ENCODE assay signal across 9 mouse cellular contexts in genomic region chr7:27653681-27654437, GRCm38 (mm10). TPM values are rescaled to one million over a fixed set of nuclear protein-coding genes. Genes with fewer than 3 reads are reported as not detected.
A peak's percentile ranks its signal among the peaks of the same experiment; 100 is the strongest.
DNase-seq lines count a peak whose midpoint lies in the region; ATAC-seq and TF ChIP-seq lines count a peak whose summit lies in the region.
"Had no signal": no experiment of that assay in that cellular context is flagged by ENCODE, and none has a peak within 500 bp of the region (broad histone marks: within the 10 kb centered on the region; RNA-seq: fewer than 3 reads in every experiment).

Gene Ttc9b, plus strand, starts transcription at chr7:27653915.

- peak within 1 kb of the TSS; percentile 41 for H3K4me2 ChIP-seq in lung, embryonic 16.5 days (ENCODE audit: low read depth, low read length)
- peak within 1 kb of the TSS; percentile 72 for H3K4me2 ChIP-seq in forebrain, postnatal 0 days (ENCODE audit: low read depth)
- peak within 1 kb of the TSS; percentile 45 for H3K4me2 ChIP-seq in intestine, embryonic 16.5 days (ENCODE audit: low read depth, low read length)
- peak within 1 kb of the TSS; percentile 65 for H3K4me2 ChIP-seq in neural tube, embryonic 11.5 days (ENCODE audit: low read depth)

- no peaks in the 10 kb centered on the region for H3K9me3 ChIP-seq in lung, embryonic 16.5 days (ENCODE audit: control insufficient read depth, low read length)
- H3K9me3 ChIP-seq in forebrain, postnatal 0 days (ENCODE audit: low read length): no peaks in the 10 kb centered on the region
- no peaks in the 10 kb centered on the region for H3K9me3 ChIP-seq in intestine, embryonic 16.5 days (ENCODE audit: control insufficient read depth, low read length)
- H3K9me3 ChIP-seq in limb, embryonic 10.5 days (replicated peaks): no peaks in the 10 kb centered on the region
- H3K9me3 ChIP-seq in neural tube, embryonic 11.5 days (ENCODE audit: control insufficient read depth, low read length): no peaks in the 10 kb centered on the region

- no peak for TF ChIP-seq CTCF in lung, adult 2 months (IDR thresholded peaks at IDR 0.05; ENCODE audit: insufficient read depth, low read length)
- peak; percentile 19; the same call in 1 of the 2 replicates for TF ChIP-seq CTCF in cerebellum, adult 2 months (IDR thresholded peaks at IDR 0.05; ENCODE audit: borderline replicate concordance, insufficient read depth, low read depth, low read length)
- peak; percentile 68 for TF ChIP-seq CTCF in forebrain, postnatal 0 days (IDR thresholded peaks at IDR 0.05; ENCODE audit: low read depth)

- H3K36me3 ChIP-seq in lung, embryonic 16.5 days (ENCODE audit: control insufficient read depth, insufficient read depth, low read length): no peaks in the 10 kb centered on the region; the same call in 1 of the 2 replicates
- peaks cover 28% of the 10 kb centered on the region for H3K36me3 ChIP-seq in forebrain, postnatal 0 days (ENCODE audit: insufficient read depth)
- 0 out of 2 replicates have a peak, but pooled peaks cover 5% of the 10 kb centered on the region for H3K36me3 ChIP-seq in intestine, embryonic 16.5 days (ENCODE audit: control insufficient read depth, insufficient read depth, low read length)
- H3K36me3 ChIP-seq in limb, embryonic 10.5 days: peaks cover 19% of the 10 kb centered on the region
- H3K36me3 ChIP-seq in neural tube, embryonic 11.5 days (ENCODE audit: control insufficient read depth, insufficient read depth, low read length): peaks cover 3% of the 10 kb centered on the region; the same call in 1 of the 2 replicates

- peaks cover 6% of the 10 kb centered on the region; the same call in 1 of the 2 replicates for H3K4me1 ChIP-seq in lung, embryonic 16.5 days (replicated peaks; ENCODE audit: control insufficient read depth, insufficient read depth, low read length)
- H3K4me1 ChIP-seq in lung, adult 2 months (ENCODE audit: control insufficient read depth, insufficient read depth, low read length): no peaks in the 10 kb centered on the region
- peaks cover 25% of the 10 kb centered on the region for H3K4me1 ChIP-seq in cerebellum, adult 2 months (ENCODE audit: control insufficient read depth, insufficient read depth, low read length)
- H3K4me1 ChIP-seq in forebrain, postnatal 0 days (ENCODE audit: insufficient read depth): peaks cover 15% of the 10 kb centered on the region; the same call in 1 of the 2 replicates
- peaks cover 4% of the 10 kb centered on the region for H3K4me1 ChIP-seq in intestine, embryonic 16.5 days (ENCODE audit: control insufficient read depth, insufficient read depth, low read length)
- H3K4me1 ChIP-seq in limb, embryonic 10.5 days: peaks cover 14% of the 10 kb centered on the region
- 0 out of 2 replicates have a peak, but pooled peaks cover 5% of the 10 kb centered on the region for H3K4me1 ChIP-seq in neural tube, embryonic 11.5 days (ENCODE audit: control insufficient read depth, insufficient read depth, low read length)

- H3K27ac ChIP-seq in lung, embryonic 16.5 days (ENCODE audit: low read length): no peak within 1 kb of the TSS
- H3K27ac ChIP-seq in cerebellum, adult 2 months (ENCODE audit: insufficient read depth, low read length): peak within 1 kb of the TSS; percentile 94
- peak within 1 kb of the TSS; percentile 94 for H3K27ac ChIP-seq in forebrain, postnatal 0 days (ENCODE audit: low read depth, low read length)
- H3K27ac ChIP-seq in intestine, embryonic 16.5 days (ENCODE audit: low read length): no peak within 1 kb of the TSS
- H3K27ac ChIP-seq in limb, embryonic 10.5 days: no peak within 1 kb of the TSS
- 0 out of 2 replicates have a peak within 1 kb of the TSS, but pooled peaks have one; percentile 27 for H3K27ac ChIP-seq in neural tube, embryonic 11.5 days (ENCODE audit: low read depth, low read length)

- peak within 1 kb of the TSS; percentile 29 for H3K4me3 ChIP-seq in lung, embryonic 16.5 days (ENCODE audit: low read length)
- no peak within 1 kb of the TSS for H3K4me3 ChIP-seq in lung, adult 2 months (replicated peaks; ENCODE audit: extremely low read depth, low read depth, low read length)
- H3K4me3 ChIP-seq in cerebellum, adult 2 months (replicated peaks; ENCODE audit: insufficient read depth, low read depth, low read length): peak within 1 kb of the TSS; percentile 91
- H3K4me3 ChIP-seq in forebrain, postnatal 0 days (ENCODE audit: low read depth, low read length): peak within 1 kb of the TSS; percentile 69
- H3K4me3 ChIP-seq in intestine, embryonic 16.5 days (ENCODE audit: low read length): peak within 1 kb of the TSS; percentile 30
- peak within 1 kb of the TSS; percentile 43 for H3K4me3 ChIP-seq in limb, embryonic 10.5 days
- peak within 1 kb of the TSS; percentile 43 for H3K4me3 ChIP-seq in neural tube, embryonic 11.5 days (ENCODE audit: low read depth, low read length)

- 3% methylated on average over 51 of the region's 62 CpGs for WGBS in lung, embryonic 16.5 days
- 5% methylated on average over 54 of the region's 62 CpGs for WGBS in lung, adult 2 months
- under 1% methylated on average over 43 of the region's 62 CpGs for WGBS in cerebellum, adult 2 months
- 2% methylated on average over 46 of the region's 62 CpGs for WGBS in forebrain, postnatal 0 days
- 3% methylated on average over 60 of the region's 62 CpGs for WGBS in intestine, embryonic 16.5 days
- 4% methylated on average over 62 of the region's 62 CpGs for WGBS in limb, embryonic 10.5 days
- 5% methylated on average over 62 of the region's 62 CpGs for WGBS in neural tube, embryonic 11.5 days

- peaks cover 49% of the 10 kb centered on the region for H3K27me3 ChIP-seq in lung, embryonic 16.5 days (ENCODE audit: control insufficient read depth, insufficient read depth, low read depth, low read length)
- no peaks in the 10 kb centered on the region for H3K27me3 ChIP-seq in cerebellum, adult 2 months (ENCODE audit: control insufficient read depth, insufficient read depth, low read length)
- no peaks in the 10 kb centered on the region for H3K27me3 ChIP-seq in forebrain, postnatal 0 days (ENCODE audit: insufficient read depth, low read length)
- peaks cover 43% of the 10 kb centered on the region for H3K27me3 ChIP-seq in intestine, embryonic 16.5 days (replicated peaks; ENCODE audit: control insufficient read depth, insufficient read depth, low read length)
- H3K27me3 ChIP-seq in limb, embryonic 10.5 days (ENCODE audit: low read depth, poor library complexity, severe bottlenecking): peaks cover 71% of the 10 kb centered on the region
- H3K27me3 ChIP-seq in neural tube, embryonic 11.5 days (ENCODE audit: control insufficient read depth, insufficient read depth, low read length): peaks cover 36% of the 10 kb centered on the region

- DNase-seq in lung, adult 2 months: no peak
- DNase-seq in cerebellum, adult 2 months: peak; percentile 85 to 90
- DNase-seq in forebrain, postnatal 0 days: peak; percentile 89
- DNase-seq in limb, embryonic 10.5 days (ENCODE audit: low spot score): peak; percentile 81
- DNase-seq in neural tube, embryonic 11.5 days (ENCODE audit: low spot score): peak; percentile 79
- peak; percentile 63 for DNase-seq in thymus, postnatal 25 days

- no peak for TF ChIP-seq POLR2A in lung, adult 2 months (IDR thresholded peaks at IDR 0.05; ENCODE audit: borderline replicate concordance, extremely low read depth, low read depth, low read length)
- peak; percentile 71 for TF ChIP-seq POLR2A in cerebellum, adult 2 months (IDR thresholded peaks at IDR 0.05; ENCODE audit: borderline replicate concordance, insufficient read depth, low read length)

- H3K9ac ChIP-seq in lung, embryonic 16.5 days (ENCODE audit: low read length): no peak within 1 kb of the TSS
- H3K9ac ChIP-seq in forebrain, postnatal 0 days: peak within 1 kb of the TSS; percentile 93
- H3K9ac ChIP-seq in intestine, embryonic 16.5 days (ENCODE audit: low read depth, low read length): no peak within 1 kb of the TSS; the same call in 1 of the 2 replicates
- peak within 1 kb of the TSS; percentile 65 for H3K9ac ChIP-seq in neural tube, embryonic 11.5 days (ENCODE audit: low read length)

- peak; percentile 59 for ATAC-seq in lung, embryonic 16.5 days (ENCODE audit: low read depth)
- peak; percentile 88 for ATAC-seq in forebrain, postnatal 0 days
- peak; percentile 70 for ATAC-seq in intestine, embryonic 16.5 days
- ATAC-seq in neural tube, embryonic 11.5 days (ENCODE audit: insufficient read depth, low FRiP score, low TSS enrichment): peak; percentile 70

RNA-seq across cellular contexts. Expression of gene Ttc9b, which starts in this region (rescaled TPM):
- polyA plus RNA-seq in lung, embryonic 16.5 days (2015; fragmentation: Nextera tagmentation; extraction: Ambion mirVana): 0.29 and 0.40 TPM in 2 replicates
- polyA plus RNA-seq in lung, adult 2 months (2012; rRNA removed): not detected in 2 replicates
- polyA plus RNA-seq in cerebellum, adult 2 months (2012; rRNA removed): 62.2 and 67.5 TPM in 2 replicates
- total RNA-seq in forebrain, postnatal 0 days (2014; rRNA removed): 95.8 and 111 TPM in 2 replicates
- polyA plus RNA-seq in forebrain, postnatal 0 days (2015; fragmentation: Nextera tagmentation; extraction: Ambion mirVana): 116 and 118 TPM in 2 replicates
- 1.5 and 1.8 TPM in 2 replicates for polyA plus RNA-seq in intestine, embryonic 16.5 days (2015; fragmentation: Nextera tagmentation; extraction: Ambion mirVana)
- 0.23 TPM in 1 of 2 replicates, not detected in the other for polyA plus RNA-seq in limb, embryonic 10.5 days (2016; fragmentation: Nextera tagmentation; extraction: Ambion mirVana)
- polyA plus RNA-seq in neural tube, embryonic 11.5 days (2014; fragmentation: Nextera tagmentation; extraction: Ambion mirVana): 10.2 and 11.2 TPM in 2 replicates
- total RNA-seq: adrenal gland, adult 18-20 months had no signal

Comparison
In these comparisons a context has a peak if more than half of its experiments do, and no peak if none do; other contexts are left out.
1. Peak in ATAC-seq, H3K4me3 ChIP-seq and H3K4me2 ChIP-seq in lung, embryonic 16.5 days; RNA of the gene not detected or under 1 TPM.
2. Peak in DNase-seq and H3K4me3 ChIP-seq in limb, embryonic 10.5 days; RNA of the gene not detected or under 1 TPM.
3. H3K27ac ChIP-seq: peak in cerebellum, adult 2 months (single experiment), forebrain, postnatal 0 days (single experiment) and neural tube, embryonic 11.5 days (single experiment); none in lung, embryonic 16.5 days (single experiment), intestine, embryonic 16.5 days (single experiment) and limb, embryonic 10.5 days (single experiment).
4. H3K9ac ChIP-seq: peak in forebrain, postnatal 0 days (single experiment) and neural tube, embryonic 11.5 days (single experiment); none in lung, embryonic 16.5 days (single experiment) and intestine, embryonic 16.5 days (single experiment).
5. Peak in every context shown above with its lines, with median percentiles within 50 percentile points of each other: ATAC-seq and H3K4me2 ChIP-seq.